Mouse (Mus musculus) frontal cortex, adult (tissue): ENCODE data around the gene Unc13d.
A peak's percentile ranks its signal among the peaks of the same experiment; 100 is the strongest.
"Not testable (repeated sequence)": the region's sequence is repeated elsewhere in the genome, so short reads cannot be mapped to it uniquely, and the experiment has no call there.

Experiments
- ATAC-seq: cut with Nextera tagmentation; 2 replicates; pipeline ENCODE4 v1.9.2; 2017; ENCODE audit warnings: mild to moderate bottlenecking, moderate library complexity, mixed read lengths; ENCODE audit not compliant: low TSS enrichment

The Unc13d gene

DNA sequence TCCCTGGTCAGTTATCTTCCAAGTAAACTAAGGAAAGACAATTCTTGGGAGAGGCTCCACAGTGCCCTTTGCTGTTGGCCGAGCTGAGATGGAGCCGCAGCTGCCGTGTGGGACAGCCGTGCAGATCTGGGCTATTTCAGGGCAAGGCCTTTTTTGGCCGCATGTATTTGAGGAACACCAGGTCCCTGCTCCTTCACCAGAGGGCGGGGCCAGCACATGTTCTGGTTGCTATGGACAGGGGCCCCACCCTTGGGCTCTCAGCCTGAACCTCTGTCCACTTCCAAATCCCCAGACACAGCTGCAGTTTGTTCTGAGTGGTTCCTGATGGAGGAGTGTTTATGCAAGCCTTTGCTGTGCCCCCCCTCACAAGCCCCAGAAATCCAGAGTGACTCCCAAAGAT lies 22.6 kb upstream of the Unc13d start:
- no peak for ATAC-seq

DNA sequence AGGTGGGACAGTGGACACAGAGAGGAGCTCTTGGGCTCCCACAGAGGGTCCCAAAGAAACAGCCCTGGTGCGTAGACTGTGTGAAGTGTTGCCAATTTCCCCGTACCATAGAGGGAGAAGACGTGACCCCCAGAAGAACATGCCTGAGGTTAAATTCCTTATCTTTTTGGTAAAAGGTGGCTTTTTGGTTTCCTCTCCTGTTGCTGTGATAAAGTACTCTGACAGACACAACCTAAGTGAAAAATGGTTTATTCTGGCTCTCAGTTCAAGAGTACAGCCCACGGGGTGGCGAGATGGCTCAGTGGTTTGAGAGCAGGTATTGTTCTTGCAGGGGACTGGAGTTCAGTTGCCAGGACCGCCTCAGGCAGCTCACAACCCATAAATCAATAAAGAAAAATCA lies 21.7 kb upstream of the Unc13d start:
- no peak for ATAC-seq

DNA sequence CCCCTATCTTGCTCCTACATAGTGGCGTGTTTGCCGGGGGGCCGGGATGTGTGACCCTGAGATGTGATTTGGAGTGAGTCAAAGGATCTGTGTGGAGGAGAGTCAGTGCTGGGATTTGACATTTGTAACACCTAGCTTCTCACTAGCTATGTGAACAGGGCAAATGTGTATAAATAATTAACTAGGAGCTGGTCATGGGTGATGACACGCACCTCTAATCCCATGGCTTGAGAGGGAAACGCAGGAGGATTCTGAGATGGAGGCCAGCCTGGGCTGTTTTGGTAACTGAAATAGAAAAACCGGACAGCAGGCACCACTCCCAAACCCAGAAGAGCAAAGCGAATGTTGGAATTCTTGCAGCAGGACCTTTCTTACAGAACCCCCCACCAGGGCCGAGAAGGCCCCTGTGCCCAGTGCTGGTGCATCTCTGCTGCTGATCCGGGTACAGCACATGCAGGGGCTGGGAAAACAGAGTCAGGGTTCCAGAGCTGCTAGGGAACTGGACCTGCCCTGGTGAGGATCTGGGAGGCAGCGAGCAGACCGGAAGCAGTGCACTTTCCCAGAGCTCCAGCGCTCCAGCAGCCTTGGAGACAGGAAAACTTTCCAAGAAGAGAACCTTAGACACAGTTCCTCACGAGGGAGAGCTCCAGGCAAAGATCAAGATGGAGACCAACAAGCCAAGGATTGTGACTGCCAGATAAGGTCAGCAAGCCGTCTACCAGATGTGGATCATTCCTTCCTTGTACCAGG lies 21.1 kb upstream of the Unc13d start:
- no peak for ATAC-seq

DNA sequence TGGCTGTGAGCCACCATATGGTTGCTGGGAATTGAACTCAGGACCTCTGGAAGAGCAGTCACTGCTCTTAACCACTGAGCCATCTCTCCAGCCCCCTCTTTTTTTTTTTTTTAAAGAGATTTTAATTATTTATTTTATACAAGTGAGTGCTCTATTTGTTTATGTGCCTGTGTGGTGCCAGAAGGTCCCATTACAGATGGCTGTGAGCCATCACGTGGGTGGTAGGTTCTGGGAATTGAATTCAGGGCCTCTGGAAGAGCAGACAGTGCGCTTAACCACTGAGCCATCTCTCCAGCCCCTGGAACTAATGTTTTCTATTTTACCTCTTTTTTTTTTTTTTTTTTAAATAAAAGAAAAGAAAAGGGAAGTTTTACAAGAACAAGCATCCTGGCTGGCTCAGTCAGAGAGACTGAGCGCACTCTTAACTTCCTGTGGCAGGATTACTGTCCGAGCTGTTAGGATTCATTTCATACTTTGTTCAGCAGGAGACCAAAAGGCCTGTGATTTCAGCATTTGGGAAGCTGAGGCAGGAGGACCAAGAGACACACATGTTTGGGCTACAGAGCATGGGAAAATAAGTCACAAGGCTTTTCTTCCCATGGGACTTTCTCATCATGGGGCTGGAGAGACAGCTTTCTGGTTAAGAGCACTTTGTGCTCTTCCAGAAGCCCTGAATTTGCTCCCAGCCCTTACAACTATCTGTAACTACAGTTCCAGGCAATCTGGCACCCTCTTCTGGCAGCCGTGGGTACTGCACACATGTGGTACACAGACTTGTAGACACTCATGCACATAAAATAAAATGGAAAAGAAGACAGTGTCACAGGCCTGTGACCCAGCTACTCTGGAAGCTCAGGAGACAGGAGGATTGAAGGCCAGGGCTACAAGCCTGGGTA lies 18.7 kb upstream of the Unc13d start:
- no peak for ATAC-seq

DNA sequence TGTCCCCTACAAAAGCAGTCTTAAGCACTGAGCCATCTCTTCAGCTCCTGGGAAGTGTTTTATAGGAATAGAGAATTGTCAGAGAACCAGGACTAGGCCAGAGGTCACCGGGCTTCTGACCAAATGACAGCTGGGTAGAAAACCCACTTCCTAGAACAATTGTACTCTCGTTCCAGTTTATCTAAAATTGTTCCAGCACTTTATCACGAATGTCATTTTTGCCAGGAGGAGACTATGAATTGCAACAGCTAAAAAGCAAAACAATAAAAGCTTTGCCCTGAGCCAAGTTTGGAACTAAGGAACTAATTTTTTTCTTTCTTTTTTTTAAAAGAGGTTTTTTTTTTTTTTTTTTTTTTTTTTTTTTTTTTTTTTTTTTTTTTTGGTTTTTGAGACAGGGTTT lies 17.8 kb upstream of the Unc13d start:
- ATAC-seq = no peak

- no peak for ATAC-seq
These were observed 16.2 kb upstream of the Unc13d start for GRCm38 (mm10) chr11:116093771-116094565.

GRCm38 (mm10) chr11:116092959-116093358 lies 15.2 kb upstream of the Unc13d start:
- ATAC-seq = not testable (repeated sequence)

DNA sequence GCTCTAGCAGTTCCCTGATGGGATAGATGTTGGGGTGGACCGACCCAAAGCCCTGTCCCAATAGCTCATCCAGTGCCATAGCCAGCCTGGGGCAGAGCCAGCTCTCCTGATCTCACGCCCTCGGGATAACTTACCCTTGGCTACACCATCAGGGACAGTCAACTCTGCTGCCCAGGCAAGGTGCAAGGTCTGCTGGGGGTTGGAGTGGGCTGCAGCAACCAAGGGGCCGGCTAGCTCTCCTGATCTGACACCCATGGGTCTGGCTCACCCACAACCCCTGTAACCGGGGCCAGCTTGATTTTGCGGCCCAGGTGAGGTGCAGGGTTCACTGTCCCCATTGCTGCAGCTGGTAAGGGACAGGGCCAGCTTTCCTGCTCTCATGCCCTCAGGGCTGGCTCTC lies 13.8 kb upstream of the Unc13d start:
- no peak for ATAC-seq

DNA sequence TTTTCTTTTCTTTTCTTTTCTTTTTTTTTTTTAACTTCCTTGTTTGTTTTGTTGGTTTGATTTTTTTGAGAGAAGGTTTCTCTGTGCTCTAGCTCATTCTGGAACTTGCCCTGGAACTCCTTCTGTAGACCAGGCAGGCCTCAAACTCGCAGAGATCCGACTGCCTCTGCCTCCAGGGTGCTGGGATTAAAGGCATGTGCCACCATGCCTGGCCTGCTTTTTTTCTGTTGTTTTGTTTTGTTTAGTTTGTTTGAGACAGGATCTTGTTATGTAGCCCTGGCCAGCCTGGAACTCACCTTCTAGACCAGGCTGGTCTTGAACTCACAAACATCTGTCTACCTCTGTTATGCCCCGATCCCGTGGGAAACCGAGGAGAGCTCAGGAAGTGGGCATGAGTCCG lies 11.8 kb upstream of the Unc13d start:
- ATAC-seq = no peak

GRCm38 (mm10) chr11:116088741-116089394 lies 11.1 kb upstream of the Unc13d start:
- no peak for ATAC-seq

- no peak for ATAC-seq
These were observed 10.4 kb upstream of the Unc13d start for GRCm38 (mm10) chr11:116088188-116088587.

- ATAC-seq = peak; percentile 67
These were observed 9.7 kb upstream of the Unc13d start for GRCm38 (mm10) chr11:116087194-116088130.

GRCm38 (mm10) chr11:116086258-116087193 lies 8.8 kb upstream of the Unc13d start, which contains the start of gene Wbp2:
Gene Wbp2 (minus strand): TSS chr11:116086995.
- peak; percentile 96 for ATAC-seq

DNA sequence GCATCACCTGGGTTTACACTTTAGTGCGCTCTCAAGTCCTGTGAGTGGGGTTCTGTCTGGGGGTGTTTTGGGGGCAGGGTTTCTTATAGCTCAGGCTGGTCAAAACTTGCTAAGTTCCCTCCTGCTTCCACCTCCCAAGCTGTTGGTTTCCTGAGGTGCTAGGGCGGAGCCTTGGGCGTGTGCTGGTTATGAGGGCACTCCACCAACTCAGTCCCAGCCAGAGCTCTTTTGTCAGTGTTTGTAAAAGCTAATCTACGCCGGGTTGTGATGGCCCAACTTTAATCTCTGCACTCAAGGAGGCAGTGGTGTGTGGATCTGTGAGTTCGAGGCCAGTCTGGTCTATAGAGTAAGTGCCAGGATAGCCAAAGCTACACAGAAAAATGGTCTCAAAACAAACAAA lies 6.4 kb upstream of the Unc13d start:
- ATAC-seq = no peak

DNA sequence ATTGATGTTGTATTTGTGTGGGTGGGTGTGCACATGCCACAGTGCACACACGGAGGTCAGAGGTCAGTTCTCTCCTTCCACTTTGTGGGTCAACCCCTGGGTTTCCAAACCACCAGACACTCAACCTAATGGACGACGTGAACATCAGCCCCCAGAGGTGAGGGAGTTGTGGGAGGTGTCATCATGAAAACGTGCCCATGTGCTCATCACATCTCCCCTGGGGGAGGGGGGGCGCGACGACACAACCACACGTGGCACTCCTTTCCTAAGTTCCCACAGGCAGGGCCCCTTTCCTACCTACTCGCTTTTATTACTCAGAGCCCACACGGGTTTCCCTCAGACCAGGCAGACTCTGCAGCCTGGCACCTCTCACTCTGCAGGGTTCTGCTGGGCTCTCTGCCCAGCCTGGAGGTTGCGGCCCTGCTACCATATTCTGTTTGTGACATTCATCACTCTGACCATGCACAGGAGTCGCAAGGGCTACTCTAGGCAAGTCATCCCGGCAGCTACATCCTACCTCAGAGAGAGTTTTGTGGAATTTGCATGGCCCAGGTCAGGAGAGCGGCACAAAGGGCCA lies 5.4 kb upstream of the Unc13d start:
- no peak for ATAC-seq

DNA sequence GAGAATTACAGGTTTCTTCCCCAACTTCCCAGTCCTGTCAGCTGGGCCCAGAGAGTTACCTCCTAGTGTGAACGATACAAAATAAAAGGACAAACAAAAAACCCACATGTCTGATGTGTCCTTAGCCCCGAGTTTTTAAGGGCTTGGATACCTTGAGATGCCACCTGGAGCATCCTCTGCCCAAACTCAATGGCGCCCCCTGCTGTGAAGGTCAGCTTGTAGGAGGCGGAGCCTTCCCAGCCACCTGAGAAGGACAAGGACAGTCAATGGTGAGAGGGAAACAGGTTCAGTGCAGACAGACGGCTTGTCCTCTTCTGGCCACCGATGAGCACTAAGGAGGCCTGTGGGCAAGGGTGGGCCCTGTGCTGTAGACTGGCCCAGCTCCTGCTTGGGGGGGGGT lies 3.3 kb upstream of the Unc13d start:
- no peak for ATAC-seq

DNA sequence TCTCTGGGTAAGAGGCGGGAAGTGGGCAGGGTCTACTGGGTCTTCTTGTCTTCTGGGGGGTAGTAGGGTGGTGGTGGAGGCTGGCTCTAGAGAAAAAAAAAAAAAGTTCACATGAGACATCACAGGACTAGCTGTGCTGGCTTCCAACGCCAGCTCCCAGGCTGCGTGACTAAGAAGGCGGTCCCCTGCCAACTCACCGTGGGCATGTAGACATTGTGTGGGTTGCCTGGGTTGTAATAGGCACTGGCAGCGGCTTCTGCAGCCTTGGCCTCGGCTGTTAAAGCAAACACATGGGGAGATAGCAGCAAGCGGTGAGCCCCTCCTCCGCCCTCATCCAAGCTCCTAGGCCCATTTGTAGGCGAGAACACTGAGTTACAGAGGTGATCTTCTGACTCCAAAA lies 1.8 kb upstream of the Unc13d start:
- ATAC-seq = peak; percentile 78

GRCm38 (mm10) chr11:116078676-116079320 lies 1.0 kb upstream of the Unc13d start:
- no peak for ATAC-seq
